ENCODE assay signal across 17 mouse cellular contexts in the genomic region with DNA sequence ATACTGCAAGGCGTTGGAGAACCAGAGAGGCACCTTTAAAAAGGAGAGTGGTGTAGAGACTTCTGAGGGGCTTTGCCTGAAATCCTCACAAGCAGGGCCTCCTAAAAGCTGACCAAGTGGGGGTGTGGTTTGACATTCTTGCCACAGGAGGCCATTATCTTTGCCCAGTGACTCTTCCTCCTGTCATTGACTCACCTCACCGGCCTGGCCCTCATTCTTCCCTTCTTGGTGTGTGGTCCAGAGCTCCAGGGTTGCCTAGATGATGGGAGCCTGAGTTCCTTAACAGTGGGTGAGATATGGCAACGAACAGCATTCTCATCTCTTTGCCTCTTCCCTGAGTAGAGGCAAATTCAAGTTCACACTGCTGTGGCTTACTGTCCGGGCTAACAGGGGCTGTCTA. TPM values are rescaled to one million over a fixed set of nuclear protein-coding genes. Genes with fewer than 3 reads are reported as not detected.
"Had no signal": no experiment of that assay in that cellular context is flagged by ENCODE, and none has a peak within 500 bp of the region (broad histone marks: within the 10 kb centered on the region; RNA-seq: fewer than 3 reads in every experiment).

No protein-coding gene starts in this region.

- H3K27me3 ChIP-seq: liver, embryonic 13.5 days; lung, embryonic 15.5 days; neural tube, embryonic 15.5 days had no signal

- ATAC-seq: liver, postnatal 0 days had no signal

- H3K27ac ChIP-seq: kidney, postnatal 0 days; layer of hippocampus, adult 2 months; limb, embryonic 10.5 days; liver, embryonic 13.5 days; lung, embryonic 15.5 days; midbrain, embryonic 10.5 days; neural tube, embryonic 15.5 days had no signal

- H3K36me3 ChIP-seq: lung, embryonic 15.5 days; neural tube, embryonic 15.5 days had no signal

- H3K4me1 ChIP-seq: limb, embryonic 10.5 days; lung, embryonic 15.5 days had no signal

- H3K4me2 ChIP-seq: liver, embryonic 13.5 days; lung, embryonic 15.5 days; neural tube, embryonic 15.5 days had no signal

- H3K4me3 ChIP-seq: layer of hippocampus, adult 2 months; limb, embryonic 10.5 days; liver, embryonic 13.5 days; lung, embryonic 15.5 days; midbrain, embryonic 10.5 days; myocyte; neural tube, embryonic 15.5 days had no signal

- H3K9me3 ChIP-seq: limb, embryonic 10.5 days; liver, embryonic 13.5 days; lung, embryonic 15.5 days; midbrain, embryonic 10.5 days; neural tube, embryonic 15.5 days had no signal

- DNase-seq: kidney, adult 2 months; kidney, postnatal 36 days; liver, embryonic 13.5 days; liver, postnatal 0 days; midbrain, embryonic 14.5 days; right cerebral cortex, adult 18-20 months; right cerebral cortex, postnatal 25 days; thymus, postnatal 36 days had no signal

- H3K9ac ChIP-seq: liver, embryonic 13.5 days; liver, postnatal 0 days; lung, embryonic 15.5 days; neural tube, embryonic 15.5 days had no signal

RNA-seq across cellular contexts. Expression of a gene that starts 49.7 kb away (rescaled TPM):
- total RNA-seq: left cerebral cortex, postnatal 10 days had no signal
- polyA plus RNA-seq: small intestine, adult 2 months had no signal
